Mouse (Mus musculus): ENCODE measurements around the gene Sox4. TPM values are rescaled to one million over a fixed set of nuclear protein-coding genes. Genes with fewer than 3 reads are reported as not detected.

The Sox4 gene
- total RNA-seq, 2 experiments from 2014 or later, result 23.8 to 37.5 TPM

GRCm38 (mm10) chr13:28947740-28948441 is 5.6 kb downstream of the Sox4 start:
- DNase-seq, result no peak

GRCm38 (mm10) chr13:28946565-28947135 is 6.9 kb downstream of the Sox4 start:
- DNase-seq, result no peak

- DNase-seq, result no peak
Observed at GRCm38 (mm10) chr13:28945681-28946080, 7.8 kb downstream of the Sox4 start.

- no peak for DNase-seq
Observed at GRCm38 (mm10) chr13:28942926-28943325, 10.6 kb downstream of the Sox4 start.

- DNase-seq, result no peak
Observed at GRCm38 (mm10) chr13:28941983-28942630, 11.4 kb downstream of the Sox4 start.

- peak; percentile 61 for DNase-seq
Observed at GRCm38 (mm10) chr13:28933375-28933774, 20.1 kb downstream of the Sox4 start.

- DNase-seq, result no peak
Observed at GRCm38 (mm10) chr13:28931776-28932175, 21.7 kb downstream of the Sox4 start.

- DNase-seq, result peak; percentile 20
Observed at GRCm38 (mm10) chr13:28931266-28931665, 22.2 kb downstream of the Sox4 start.

- DNase-seq, result no peak
Observed at GRCm38 (mm10) chr13:28930364-28930763, 23.1 kb downstream of the Sox4 start.

GRCm38 (mm10) chr13:28929936-28930335 is 23.6 kb downstream of the Sox4 start:
- DNase-seq, result no peak

- DNase-seq, result no peak
Observed at GRCm38 (mm10) chr13:28923136-28923535, 30.4 kb downstream of the Sox4 start.

GRCm38 (mm10) chr13:28917379-28918250 is 35.9 kb downstream of the Sox4 start:
- no peak for DNase-seq

- DNase-seq, result no peak
Observed at GRCm38 (mm10) chr13:28913656-28914055, 39.9 kb downstream of the Sox4 start.

GRCm38 (mm10) chr13:28906981-28907380 is 46.5 kb downstream of the Sox4 start:
- DNase-seq, result no peak
